Mouse (Mus musculus) kidney, adult 2 months (tissue): ENCODE data around the gene Prom1.

Experiments used
- CTCF ChIP-seq: fragments of 200-500 bp; conservative IDR thresholded peaks from 2 replicates; pipeline ENCODE4 v1.5.1; 2011; ENCODE audit warnings: low read depth, mild to moderate bottlenecking, control low read depth, low read length, moderate library complexity, mixed read lengths; ENCODE audit not compliant: insufficient read depth, insufficient read length
- POLR2A ChIP-seq: fragments of 200-500 bp; IDR thresholded peaks from one replicate; pipeline ENCODE4 v1.6.1; 2011; ENCODE audit warnings: low read depth, low read length, control low read depth

DNA sequence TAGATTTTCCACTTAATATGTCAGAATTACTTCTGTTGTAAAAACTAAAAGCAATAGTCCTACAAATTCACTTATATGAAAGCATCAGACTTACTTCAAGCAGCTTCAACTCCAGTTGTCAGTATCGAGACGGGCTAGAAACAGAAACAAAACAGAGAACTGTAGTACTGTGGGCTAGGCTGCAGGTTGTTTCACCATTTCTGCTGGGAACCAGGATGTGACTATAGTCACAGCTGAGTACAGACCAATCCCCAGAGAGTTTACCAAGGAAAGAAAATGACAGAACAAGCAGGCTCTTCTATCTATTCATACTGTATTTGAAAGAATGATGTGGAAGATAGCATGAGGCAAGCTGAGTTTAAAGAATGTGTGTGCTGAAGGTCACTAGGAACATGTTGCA is 106.9 kb downstream of the Prom1 start:
- no peak for TF ChIP-seq POLR2A
- TF ChIP-seq CTCF: no peak
